Mouse (Mus musculus) limb, embryonic 14.5 days (tissue): ENCODE data around the gene BC030499. TPM values are rescaled to one million over a fixed set of nuclear protein-coding genes. Genes with fewer than 3 reads are reported as not detected.

Experiments
- ATAC-seq: fragments of 200-750 bp; cut with Nextera tagmentation; 2 replicates; pipeline ENCODE4 v1.8.0; 2017; ENCODE audit warnings: low read depth, moderate number of reproducible peaks, moderate TSS enrichment; ENCODE audit not compliant: low FRiP score
- DNase-seq: peaks from one replicate; pipeline ENCODE4 v3.0.0-alpha.2; 2015; ENCODE audit warnings: low spot score
- H3K27ac ChIP-seq: fragments of 300-500 bp; sonication (generic); replicated peaks from 2 replicates; pipeline ENCODE4 v1.5.1; 2014; ENCODE audit warnings: low read depth, mild to moderate bottlenecking, low read length, moderate library complexity, mixed read lengths
- H3K27me3 ChIP-seq: fragments of 300-500 bp; sonication (generic); 2 replicates; pipeline ENCODE4 v1.6.1; 2014; ENCODE audit warnings: low read length, mixed read lengths; ENCODE audit not compliant: control insufficient read depth, insufficient read depth
- H3K36me3 ChIP-seq: fragments of 300-500 bp; sonication (generic); 2 replicates; pipeline ENCODE4 v1.6.1; 2014; ENCODE audit warnings: mild to moderate bottlenecking, low read length, moderate library complexity, mixed read lengths; ENCODE audit not compliant: control insufficient read depth, insufficient read depth
- H3K4me1 ChIP-seq: fragments of 300-500 bp; sonication (generic); 2 replicates; pipeline ENCODE4 v1.6.1; 2014; ENCODE audit warnings: antibody characterized with exemption, low read length, mixed read lengths; ENCODE audit not compliant: control insufficient read depth, insufficient read depth
- H3K4me2 ChIP-seq: fragments of 300-500 bp; sonication (generic); replicated peaks from 2 replicates; pipeline ENCODE4 v1.6.1; 2014; ENCODE audit warnings: low read depth, mild to moderate bottlenecking, low read length, moderate library complexity; ENCODE audit not compliant: severe bottlenecking
- H3K4me3 ChIP-seq: fragments of 300-500 bp; sonication (generic); replicated peaks from 2 replicates; pipeline ENCODE4 v1.5.1; 2014; ENCODE audit warnings: low read length
- H3K9ac ChIP-seq: fragments of 300-500 bp; sonication (generic); 2 replicates; pipeline ENCODE4 v1.6.1; 2014; ENCODE audit warnings: mild to moderate bottlenecking, low read depth, low read length, moderate library complexity; ENCODE audit not compliant: severe bottlenecking
- H3K9me3 ChIP-seq: fragments of 300-500 bp; sonication (generic); 2 replicates; pipeline ENCODE4 v1.6.1; 2016; ENCODE audit warnings: low read length; ENCODE audit not compliant: control insufficient read depth
- POLR2A ChIP-seq: fragments of 200-500 bp; IDR thresholded peaks from 2 replicates; pipeline ENCODE4 v1.8.0; 2012; ENCODE audit warnings: inconsistent platforms, mild to moderate bottlenecking, moderate library complexity, borderline replicate concordance; ENCODE audit not compliant: insufficient read depth, insufficient read length; ENCODE audit errors: extremely low read depth
- WGBS: fragments of 180-500 bp; shearing (Covaris S2); extraction: QIAGEN DNeasy Blood & Tissue Kit; methylation state at CpG from one replicate; pipeline ENCODE4 v1.1.7; 2014; 5-methylcytosine and 5-hydroxymethylcytosine counted together
- polyA plus RNA-seq, 2 experiments: library from polyadenylated mRNA; depleted of rRNA in 1 of 2; stranded (reverse) in 1 of 2; unstranded in 1 of 2; fragments of >200 nt; fragmentation: Nextera tagmentation in 1 of 2; extraction: Ambion mirVana in 1 of 2; gene quantifications; 2 replicates each; pipeline versions ENCODE4 v1.2.1 to v1.2.3; 2012 to 2014

BC030499 gene
- polyA plus RNA-seq, 2 experiments: 0.23 to 0.58 TPM

- peaks cover 26% of the 10 kb centered on the region for H3K36me3 ChIP-seq
- no peak for ATAC-seq
- 73% methylated on average over 4 of the region's 4 CpGs for WGBS
- peaks cover 20% of the 10 kb centered on the region for H3K4me1 ChIP-seq
- DNase-seq: no peak
- no peak overlapping the region for H3K9ac ChIP-seq
- no peak overlapping the region for H3K4me3 ChIP-seq
- no peak overlapping the region for H3K27ac ChIP-seq
- no peaks in the 10 kb centered on the region for H3K27me3 ChIP-seq
- TF ChIP-seq POLR2A: no peak
- no peaks in the 10 kb centered on the region for H3K9me3 ChIP-seq
- no peak overlapping the region for H3K4me2 ChIP-seq
These were observed 42.9 kb upstream of the BC030499 start for GRCm38 (mm10) chr11:78247727-78248140.

- peaks cover 30% of the 10 kb centered on the region for H3K36me3 ChIP-seq
- H3K9ac ChIP-seq: no peak overlapping the region
- no peak overlapping the region for H3K27ac ChIP-seq
- no peak for TF ChIP-seq POLR2A
- no peaks in the 10 kb centered on the region for H3K9me3 ChIP-seq
- WGBS: 90% methylated on average over 1 of the region's 1 CpGs
- no peak overlapping the region for H3K4me2 ChIP-seq
- no peak for ATAC-seq
- no peak for DNase-seq
- no peaks in the 10 kb centered on the region for H3K27me3 ChIP-seq
- no peaks in the 10 kb centered on the region for H3K4me1 ChIP-seq
- no peak overlapping the region for H3K4me3 ChIP-seq
These were observed 34.0 kb upstream of the BC030499 start for GRCm38 (mm10) chr11:78256618-78257017.

- no peak for DNase-seq
- Histone ChIP-seq H3K4me2 (peak overlapping the region; percentile 40), H3K4me1 (peaks cover 3% of the 10 kb centered on the region; the same call in 1 of the 2 replicates), H3K36me3 (peaks cover 26% of the 10 kb centered on the region), H3K27ac (no peak overlapping the region), H3K4me3 (peak overlapping the region; percentile 91), H3K9me3 (no peaks in the 10 kb centered on the region), H3K9ac (no peak overlapping the region; the same call in 1 of the 2 replicates), H3K27me3 (no peaks in the 10 kb centered on the region)
- 95% methylated on average over 2 of the region's 2 CpGs for WGBS
- no peak for TF ChIP-seq POLR2A
- no peak for ATAC-seq
These were observed 30.0 kb upstream of the BC030499 start for GRCm38 (mm10) chr11:78260489-78261258.

GRCm38 (mm10) chr11:78261380-78262352 is 29.0 kb upstream of the BC030499 start, which contains the start of gene 2610507B11Rik:
Gene 2610507B11Rik, plus strand, starts transcription at chr11:78261752.
- peak within 1 kb of the TSS; percentile 91 for H3K4me3 ChIP-seq
- peak within 1 kb of the TSS; percentile 72 for H3K27ac ChIP-seq
- WGBS: 2% methylated on average over 57 of the region's 115 CpGs
- no peaks in the 10 kb centered on the region for H3K9me3 ChIP-seq
- ATAC-seq (peak; percentile 92), DNase-seq (peak; percentile 94)
- peak; percentile 92; the same call in 1 of the 2 replicates for TF ChIP-seq POLR2A
- H3K9ac ChIP-seq: peak within 1 kb of the TSS; percentile 77
- peaks cover 35% of the 10 kb centered on the region for H3K36me3 ChIP-seq
- peak within 1 kb of the TSS; percentile 62 for H3K4me2 ChIP-seq
- peaks cover 3% of the 10 kb centered on the region; the same call in 1 of the 2 replicates for H3K4me1 ChIP-seq
- H3K27me3 ChIP-seq: no peaks in the 10 kb centered on the region

- peaks cover 3% of the 10 kb centered on the region; the same call in 1 of the 2 replicates for H3K4me1 ChIP-seq
- H3K9me3 ChIP-seq: no peaks in the 10 kb centered on the region
- H3K36me3 ChIP-seq: peaks cover 44% of the 10 kb centered on the region
- DNase-seq: peak; percentile 84
- ATAC-seq: no peak; the same call in 1 of the 2 replicates
- H3K4me2 ChIP-seq: peak overlapping the region; percentile 62
- no peak for TF ChIP-seq POLR2A
- WGBS: 6% methylated on average over 8 of the region's 8 CpGs
- H3K27ac ChIP-seq: no peak overlapping the region
- no peaks in the 10 kb centered on the region for H3K27me3 ChIP-seq
- 0 out of 2 replicates have a peak overlapping the region, but pooled peaks have one; percentile 77 for H3K9ac ChIP-seq
- H3K4me3 ChIP-seq: peak overlapping the region; percentile 91
These were observed 28.1 kb upstream of the BC030499 start for GRCm38 (mm10) chr11:78262550-78262949.
